ENCODE assay signal across 14 mouse cellular contexts in genomic region chr19:57106513-57106912, GRCm38 (mm10).
DNase-seq lines count a peak whose midpoint lies in the region; ATAC-seq and TF ChIP-seq lines count a peak whose summit lies in the region.
"Had no signal": no experiment of that assay in that cellular context is flagged by ENCODE, and none has a peak within 500 bp of the region (broad histone marks: within the 10 kb centered on the region; RNA-seq: fewer than 3 reads in every experiment).

No protein-coding gene starts in this region.

- WGBS in kidney, postnatal 0 days, result 61% methylated on average over 6 of the region's 6 CpGs
- 68% methylated on average over 6 of the region's 6 CpGs for WGBS in kidney, embryonic 16.5 days
- 31% methylated on average over 6 of the region's 6 CpGs for WGBS in embryonic facial prominence, embryonic 14.5 days
- WGBS in stomach, postnatal 0 days, result 60% methylated on average over 6 of the region's 6 CpGs

- peak overlapping the region; percentile 5; the same call in 1 of the 2 replicates for H3K27ac ChIP-seq in kidney, postnatal 0 days
- H3K27ac ChIP-seq in kidney, embryonic 16.5 days (ENCODE audit: low read length), result no peak overlapping the region
- H3K27ac ChIP-seq in embryonic facial prominence, embryonic 14.5 days (replicated peaks; ENCODE audit: low read depth, low read length), result peak overlapping the region; percentile 40
- H3K27ac ChIP-seq in stomach, postnatal 0 days (replicated peaks), result peak overlapping the region; percentile 63
- H3K27ac ChIP-seq: macrophage; midbrain, embryonic 15.5 days had no signal

- no peaks in the 10 kb centered on the region for H3K27me3 ChIP-seq in kidney, postnatal 0 days (ENCODE audit: insufficient read depth, low read length)
- H3K27me3 ChIP-seq in kidney, embryonic 16.5 days (ENCODE audit: insufficient read depth, low read length), result no peaks in the 10 kb centered on the region
- H3K27me3 ChIP-seq in embryonic facial prominence, embryonic 14.5 days (replicated peaks; ENCODE audit: control insufficient read depth, insufficient read depth, low read length), result no peaks in the 10 kb centered on the region
- no peaks in the 10 kb centered on the region for H3K27me3 ChIP-seq in stomach, postnatal 0 days (ENCODE audit: control insufficient read depth, insufficient read depth, low read length)
- H3K27me3 ChIP-seq: heart, embryonic 12.5 days; midbrain, embryonic 15.5 days had no signal

- peak; percentile 45 for DNase-seq in gastrocnemius, postnatal 25 days
- no peak for DNase-seq in gastrocnemius, postnatal 14 days
- DNase-seq in kidney, postnatal 0 days (ENCODE audit: low spot score), result no peak
- DNase-seq in embryonic facial prominence, embryonic 14.5 days (ENCODE audit: low spot score), result peak; percentile 90
- DNase-seq in stomach, postnatal 0 days (ENCODE audit: low spot score), result no peak
- DNase-seq in cerebellum, postnatal 25 days, result no peak
- DNase-seq: cerebellum, adult 8-10 months; kidney, postnatal 4 days; thymus, adult 2 months had no signal

- intact Hi-C loops in gastrocnemius, postnatal 14 days (cut with DNase I; ENCODE audit: low total_unique reads), result no loop called here

- no peak for TF ChIP-seq EP300 in stomach, postnatal 0 days (optimal IDR thresholded peaks at IDR 0.05)

- H3K36me3 ChIP-seq in kidney, postnatal 0 days (ENCODE audit: insufficient read depth, low read length), result no peaks in the 10 kb centered on the region
- no peaks in the 10 kb centered on the region for H3K36me3 ChIP-seq in kidney, embryonic 16.5 days (ENCODE audit: insufficient read depth, low read length)
- H3K36me3 ChIP-seq in embryonic facial prominence, embryonic 14.5 days (ENCODE audit: control insufficient read depth, insufficient read depth, low read length), result no peaks in the 10 kb centered on the region
- H3K36me3 ChIP-seq in stomach, postnatal 0 days (ENCODE audit: control insufficient read depth, insufficient read depth, low read length), result no peaks in the 10 kb centered on the region
- H3K36me3 ChIP-seq: heart, embryonic 12.5 days; midbrain, embryonic 15.5 days had no signal

- H3K9ac ChIP-seq in kidney, postnatal 0 days (ENCODE audit: low read depth, low read length), result no peak overlapping the region
- no peak overlapping the region for H3K9ac ChIP-seq in kidney, embryonic 16.5 days (replicated peaks; ENCODE audit: low read length)
- H3K9ac ChIP-seq in embryonic facial prominence, embryonic 14.5 days (ENCODE audit: low read depth, low read length), result no peak overlapping the region
- H3K9ac ChIP-seq in stomach, postnatal 0 days (ENCODE audit: low read length), result no peak overlapping the region
- H3K9ac ChIP-seq: heart, embryonic 12.5 days; midbrain, embryonic 15.5 days had no signal

- TF ChIP-seq CTCF in kidney, postnatal 0 days (IDR thresholded peaks at IDR 0.05; ENCODE audit: low read depth), result no peak
- no peak for TF ChIP-seq CTCF in stomach, postnatal 0 days (IDR thresholded peaks at IDR 0.05; ENCODE audit: low read depth)

- peaks cover 16% of the 10 kb centered on the region for H3K4me1 ChIP-seq in kidney, postnatal 0 days (replicated peaks; ENCODE audit: insufficient read depth, low read length)
- H3K4me1 ChIP-seq in kidney, embryonic 16.5 days (ENCODE audit: insufficient read depth, low read length), result peaks cover 35% of the 10 kb centered on the region
- peaks cover 41% of the 10 kb centered on the region for H3K4me1 ChIP-seq in embryonic facial prominence, embryonic 14.5 days (ENCODE audit: control insufficient read depth, insufficient read depth, low read length)
- H3K4me1 ChIP-seq in stomach, postnatal 0 days (replicated peaks; ENCODE audit: control insufficient read depth, insufficient read depth), result peaks cover 18% of the 10 kb centered on the region

- no peak overlapping the region for H3K4me2 ChIP-seq in kidney, postnatal 0 days (ENCODE audit: low read length)
- no peak overlapping the region for H3K4me2 ChIP-seq in kidney, embryonic 16.5 days (replicated peaks; ENCODE audit: low read depth, low read length)
- no peak overlapping the region for H3K4me2 ChIP-seq in embryonic facial prominence, embryonic 14.5 days (ENCODE audit: low read depth, low read length)
- no peak overlapping the region for H3K4me2 ChIP-seq in stomach, postnatal 0 days (replicated peaks; ENCODE audit: low read depth)
- H3K4me2 ChIP-seq: heart, embryonic 12.5 days; midbrain, embryonic 15.5 days had no signal

- ATAC-seq in kidney, postnatal 0 days (replicated peaks; ENCODE audit: low FRiP score, low read depth), result no peak
- no peak for ATAC-seq in kidney, embryonic 16.5 days (ENCODE audit: low FRiP score, low TSS enrichment)
- peak; percentile 70 for ATAC-seq in embryonic facial prominence, embryonic 14.5 days (ENCODE audit: low read depth)
- ATAC-seq in stomach, postnatal 0 days (ENCODE audit: low FRiP score, low TSS enrichment), result no peak
- ATAC-seq: hindbrain, embryonic 16.5 days; midbrain, embryonic 15.5 days had no signal

- H3K4me3 ChIP-seq in kidney, postnatal 0 days (replicated peaks; ENCODE audit: low read depth, low read length), result no peak overlapping the region
- H3K4me3 ChIP-seq in kidney, embryonic 16.5 days (ENCODE audit: low read length), result no peak overlapping the region
- H3K4me3 ChIP-seq in embryonic facial prominence, embryonic 14.5 days (ENCODE audit: low read depth, low read length), result no peak overlapping the region
- H3K4me3 ChIP-seq in stomach, postnatal 0 days (ENCODE audit: low read depth, low read length), result no peak overlapping the region
- H3K4me3 ChIP-seq: heart, embryonic 12.5 days; midbrain, embryonic 15.5 days had no signal

- H3K9me3 ChIP-seq in kidney, postnatal 0 days (replicated peaks; ENCODE audit: low read length), result no peaks in the 10 kb centered on the region
- H3K9me3 ChIP-seq in kidney, embryonic 16.5 days (ENCODE audit: low read length), result no peaks in the 10 kb centered on the region
- H3K9me3 ChIP-seq in embryonic facial prominence, embryonic 14.5 days (ENCODE audit: control insufficient read depth, low read length), result no peaks in the 10 kb centered on the region
- no peaks in the 10 kb centered on the region for H3K9me3 ChIP-seq in stomach, postnatal 0 days (ENCODE audit: control insufficient read depth, low read length)
- H3K9me3 ChIP-seq: heart, embryonic 12.5 days; midbrain, embryonic 15.5 days had no signal

Comparison
In these comparisons a context has a peak if more than half of its experiments do, and no peak if none do; other contexts are left out.
1. DNase-seq: peak in gastrocnemius, postnatal 25 days (single experiment) and embryonic facial prominence, embryonic 14.5 days (single experiment); none in gastrocnemius, postnatal 14 days (single experiment), kidney, postnatal 0 days (single experiment), stomach, postnatal 0 days (single experiment) and cerebellum, postnatal 25 days (0 of 2).